Mouse (Mus musculus) kidney, adult 11 months (tissue): ENCODE measurements around the gene Lipi.
A peak's percentile ranks its signal among the peaks of the same experiment; 100 is the strongest.

Source experiments
- DNase-seq: peaks from one replicate; pipeline ENCODE4 v3.0.0; 2022

Lipi gene

DNA sequence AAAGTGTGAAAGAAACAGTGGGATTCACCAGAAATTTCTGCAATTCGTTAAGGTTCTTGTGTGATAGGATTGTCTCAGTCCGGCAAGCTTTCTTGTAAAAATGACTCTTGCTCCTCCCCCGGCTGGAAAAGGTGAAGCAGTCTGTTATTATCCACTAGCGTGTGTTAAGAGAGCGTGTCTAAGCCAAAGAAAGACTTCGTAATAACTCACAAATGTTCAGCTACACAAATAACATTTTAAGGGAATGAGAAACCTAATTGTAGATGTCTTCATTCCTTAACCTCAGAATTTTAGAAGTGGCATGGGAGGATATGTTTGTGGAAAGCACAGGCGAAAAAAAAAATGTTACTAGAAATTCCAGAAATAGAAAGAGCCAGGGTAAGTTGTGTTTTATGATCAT, at the start of gene Lipi:
Gene Lipi, minus strand, starts transcription at position 101 of the 400 bp plus-strand sequence.
- DNase-seq, result no peak

DNA sequence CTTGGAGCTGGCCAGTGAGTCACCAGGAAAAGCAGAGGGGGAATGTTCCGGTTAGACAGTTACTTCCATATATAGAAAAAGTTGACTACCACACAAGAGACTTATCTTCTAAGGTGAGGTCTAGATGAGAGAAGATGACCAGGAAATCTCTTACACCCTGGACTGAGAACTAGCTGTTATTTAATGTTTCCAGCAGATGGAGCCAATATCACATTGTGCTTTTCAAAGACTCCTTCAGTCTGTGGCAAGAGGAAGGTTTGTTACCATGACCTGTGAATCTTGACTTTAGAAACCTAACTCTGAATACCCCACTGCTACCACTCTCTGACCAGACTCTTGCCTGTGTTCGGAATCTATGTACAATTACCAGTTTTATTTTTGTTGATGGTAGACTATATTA, 42.0 kb upstream of the Lipi start:
- DNase-seq, result no peak

DNA sequence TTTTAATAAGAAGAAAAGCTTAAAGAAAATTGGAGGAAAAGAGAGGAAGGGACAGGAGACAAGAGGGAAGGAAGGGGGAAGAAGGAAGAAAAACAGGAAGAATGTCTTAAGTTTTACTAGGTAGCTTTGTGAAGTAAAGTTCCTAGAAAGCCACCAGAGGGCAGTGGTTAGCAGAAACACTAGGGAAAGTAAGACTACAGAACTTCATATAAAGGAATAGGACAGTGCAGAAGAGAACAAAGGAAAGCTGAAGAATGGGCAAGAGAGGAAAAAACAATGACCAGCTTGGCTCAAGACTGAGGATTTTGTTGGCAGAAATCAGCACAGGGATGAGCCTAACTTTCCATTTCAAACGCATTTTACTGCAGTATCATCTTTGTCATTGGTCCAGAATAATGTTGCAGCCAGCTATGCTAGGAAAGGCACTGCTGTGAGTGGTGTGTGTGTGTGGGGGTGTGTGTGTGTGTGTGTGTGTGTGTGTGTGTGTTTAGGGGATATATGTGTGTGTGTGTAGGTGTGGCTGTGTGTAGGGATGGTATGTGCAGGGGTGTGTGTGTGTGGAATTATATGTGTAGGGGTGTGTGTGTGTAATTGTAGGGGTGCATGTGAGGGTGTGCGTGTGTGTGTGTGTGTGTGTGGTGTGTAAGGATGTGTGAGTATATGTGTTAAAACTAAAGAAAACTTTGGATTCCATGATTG, 31.9 kb upstream of the Lipi start:
- no peak for DNase-seq

DNA sequence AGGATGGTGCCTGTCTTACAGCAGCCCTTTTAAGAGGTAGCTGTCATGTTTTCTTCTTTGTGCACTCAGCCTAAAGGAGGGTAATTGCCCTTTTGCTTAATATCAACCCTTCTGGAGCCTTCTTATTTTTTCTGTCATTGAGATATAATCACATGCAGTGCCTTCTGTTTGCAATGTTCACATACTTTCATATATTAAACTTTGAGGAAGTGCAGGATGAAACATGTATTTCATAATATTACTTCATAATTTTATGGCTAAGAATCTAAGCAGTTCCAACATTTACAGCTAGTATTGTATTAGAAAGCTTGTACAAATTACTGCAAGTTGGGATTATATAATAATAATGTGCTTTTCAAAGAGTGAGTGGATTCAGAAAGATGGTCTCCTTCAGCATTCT, 26.7 kb upstream of the Lipi start:
- DNase-seq, result no peak

DNA sequence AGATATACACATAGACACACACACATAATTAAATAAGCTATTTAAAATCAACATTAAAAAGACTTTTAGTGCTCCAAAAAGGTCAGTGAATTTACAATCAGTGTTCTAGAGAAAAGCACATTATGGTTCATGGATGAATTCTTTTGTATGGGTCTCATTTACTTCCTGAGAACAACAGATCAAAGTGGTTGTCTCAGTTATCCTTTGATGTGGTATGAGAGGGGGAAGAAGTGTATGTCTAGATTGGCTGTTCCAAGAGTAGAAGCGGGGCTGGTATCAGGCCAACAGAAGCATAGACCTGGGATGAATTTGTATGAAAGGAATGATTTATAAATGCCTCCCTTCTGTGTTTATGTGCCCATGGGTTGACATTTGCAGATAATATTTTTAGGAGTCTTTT, 20.6 kb upstream of the Lipi start:
- no peak for DNase-seq

DNA sequence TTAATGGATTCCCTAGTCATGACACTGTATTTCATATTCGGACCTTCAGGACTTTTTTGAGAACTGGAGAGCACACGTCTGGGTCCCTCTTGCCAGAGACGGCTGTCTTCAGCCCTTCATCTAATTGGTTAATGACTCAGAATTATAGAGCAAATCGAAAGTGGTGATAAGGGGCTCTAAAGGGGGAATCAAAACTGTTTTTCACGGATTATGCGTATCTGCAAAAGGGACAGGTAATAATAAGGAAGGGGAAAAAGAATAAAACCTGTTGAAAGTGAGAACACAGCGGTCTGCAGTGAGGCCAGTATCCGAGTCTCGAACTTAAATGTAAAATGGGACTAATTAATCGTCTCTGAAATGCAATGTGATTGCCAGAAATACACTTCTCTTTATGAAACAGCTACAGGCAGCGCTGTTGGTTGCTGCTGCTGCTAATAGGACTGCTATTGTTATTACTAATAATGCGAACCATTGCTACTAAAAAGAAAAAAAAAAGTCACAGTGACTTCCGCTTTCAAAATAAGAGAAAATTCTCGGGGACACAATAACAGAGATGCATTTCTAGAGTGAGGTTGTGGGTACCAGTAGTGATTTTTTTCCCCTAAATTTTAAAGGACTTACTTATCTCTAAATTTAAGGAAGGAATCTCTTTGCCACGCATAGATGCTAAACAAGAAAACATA, 7.8 kb upstream of the Lipi start:
- DNase-seq, result no peak

DNA sequence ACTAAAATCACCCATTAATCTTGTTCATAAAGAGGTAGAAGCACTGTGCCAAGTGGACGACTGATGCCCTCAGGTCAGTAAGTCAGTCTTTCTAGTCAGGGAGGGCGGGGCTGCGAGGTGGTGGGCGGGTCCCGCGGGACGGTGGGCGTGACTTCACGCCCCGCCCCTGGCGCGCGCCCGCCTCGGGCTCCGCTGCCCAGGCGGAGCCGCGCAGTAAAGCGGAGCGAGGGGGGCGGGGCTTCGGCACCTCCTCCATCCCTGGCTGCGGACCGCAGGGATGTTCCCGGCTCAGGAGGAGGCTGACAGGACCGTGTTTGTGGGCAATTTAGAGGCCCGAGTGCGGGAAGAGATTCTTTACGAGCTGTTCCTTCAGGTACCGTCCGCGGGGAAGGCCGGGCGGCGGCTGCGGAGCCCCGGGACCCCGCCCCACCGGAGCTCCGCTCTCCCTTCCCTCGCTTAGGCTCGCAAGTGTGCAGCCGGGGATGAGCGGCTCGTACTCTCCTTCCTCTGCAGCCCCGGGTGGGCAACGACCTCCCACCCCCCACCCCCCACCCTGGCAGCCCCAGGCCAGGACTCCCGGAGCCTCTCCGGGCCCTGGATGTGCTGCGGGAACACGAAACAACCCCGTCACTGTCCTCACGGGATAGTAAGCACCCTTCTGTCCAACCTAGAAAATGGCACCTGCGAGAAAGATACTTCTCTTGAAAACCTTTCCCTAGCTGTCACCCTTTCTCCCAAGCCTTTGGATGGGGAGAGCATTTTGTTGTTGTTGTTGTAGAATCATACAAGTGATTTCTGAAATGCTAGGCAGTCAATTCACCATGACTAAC, 7.0 kb upstream of the Lipi start, which contains the start of gene Rbm11:
Gene Rbm11, plus strand, starts transcription at position 174 of the 830 bp plus-strand sequence.
- DNase-seq, result peak; percentile 82

DNA sequence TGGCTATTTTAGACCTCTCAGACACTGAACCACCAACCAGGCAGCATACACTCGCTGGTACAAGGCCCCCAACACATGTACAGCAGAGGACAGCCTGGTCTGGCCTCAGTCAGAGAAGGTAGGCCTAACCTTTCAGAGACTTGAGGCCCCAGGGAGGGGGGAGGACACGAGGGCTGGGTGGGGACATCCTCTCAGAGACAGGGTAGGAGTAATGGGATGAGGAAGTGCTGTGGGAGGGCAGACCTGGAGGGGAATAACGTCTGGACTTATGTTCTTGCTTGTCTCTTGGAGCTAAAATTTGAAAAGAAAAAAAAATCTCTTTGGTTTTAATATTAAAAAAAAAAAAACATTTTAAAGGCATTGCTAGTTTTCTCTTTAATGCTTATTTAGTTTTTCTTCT, 605 bp upstream of the Lipi start:
- no peak for DNase-seq

DNA sequence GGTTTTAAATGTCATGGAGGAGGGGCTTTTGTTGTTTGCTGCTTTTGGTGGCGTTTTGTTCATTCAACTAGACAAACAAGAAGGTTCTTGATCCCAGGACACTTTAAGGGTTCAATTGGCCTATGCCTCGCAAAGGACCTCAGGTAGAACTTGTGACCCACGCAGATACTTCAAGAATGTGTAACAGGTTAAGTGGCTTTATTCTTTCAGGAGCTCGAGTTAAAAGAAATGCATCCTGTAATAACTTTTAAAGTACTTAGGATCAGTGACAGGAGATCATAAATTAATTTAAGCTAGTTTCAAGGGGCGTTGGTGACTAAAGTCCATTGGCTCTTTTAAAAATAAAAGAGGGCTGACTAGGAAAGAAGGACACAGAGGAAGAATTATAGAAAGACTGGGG, 3.6 kb downstream of the Lipi start:
- DNase-seq, result no peak

DNA sequence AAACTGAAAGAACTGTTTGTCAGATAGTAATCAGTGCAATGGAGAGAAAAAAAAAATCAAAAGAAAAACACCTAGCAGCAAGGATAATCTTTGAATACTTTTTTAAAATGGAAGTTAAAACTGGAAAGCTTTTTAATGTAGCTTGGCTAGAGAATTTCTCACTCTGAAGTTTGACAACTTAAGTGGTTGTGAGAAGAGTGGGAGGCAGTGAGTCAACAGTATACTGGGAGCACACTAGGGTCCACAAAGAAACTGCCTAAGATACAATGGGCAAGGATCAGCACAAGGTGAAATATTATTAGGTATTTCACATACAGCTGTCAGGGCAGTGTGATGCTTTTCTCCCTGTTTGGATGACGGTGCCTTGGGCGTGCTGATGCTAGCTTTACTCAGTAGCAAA, 23.0 kb downstream of the Lipi start:
- no peak for DNase-seq

DNA sequence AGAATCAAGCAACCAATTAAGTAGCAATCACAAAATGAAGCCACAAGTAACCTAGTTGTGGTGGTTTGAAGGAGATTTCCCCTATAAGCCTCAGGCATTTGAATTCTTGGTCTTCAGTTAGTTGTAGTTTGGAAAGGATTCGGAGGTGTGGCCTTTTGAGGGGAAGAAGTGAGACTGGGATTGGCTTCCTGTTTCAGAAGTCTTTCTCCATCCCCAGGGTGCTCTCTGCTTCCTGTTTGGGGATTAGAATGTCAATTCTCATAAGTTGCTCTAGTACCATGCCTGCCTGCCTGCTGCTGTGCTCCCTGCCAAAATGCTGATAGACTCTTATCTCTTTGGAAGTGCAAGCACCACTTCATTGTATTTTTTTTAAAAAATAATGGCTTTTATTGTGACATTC, 40.6 kb downstream of the Lipi start:
- DNase-seq, result no peak

DNA sequence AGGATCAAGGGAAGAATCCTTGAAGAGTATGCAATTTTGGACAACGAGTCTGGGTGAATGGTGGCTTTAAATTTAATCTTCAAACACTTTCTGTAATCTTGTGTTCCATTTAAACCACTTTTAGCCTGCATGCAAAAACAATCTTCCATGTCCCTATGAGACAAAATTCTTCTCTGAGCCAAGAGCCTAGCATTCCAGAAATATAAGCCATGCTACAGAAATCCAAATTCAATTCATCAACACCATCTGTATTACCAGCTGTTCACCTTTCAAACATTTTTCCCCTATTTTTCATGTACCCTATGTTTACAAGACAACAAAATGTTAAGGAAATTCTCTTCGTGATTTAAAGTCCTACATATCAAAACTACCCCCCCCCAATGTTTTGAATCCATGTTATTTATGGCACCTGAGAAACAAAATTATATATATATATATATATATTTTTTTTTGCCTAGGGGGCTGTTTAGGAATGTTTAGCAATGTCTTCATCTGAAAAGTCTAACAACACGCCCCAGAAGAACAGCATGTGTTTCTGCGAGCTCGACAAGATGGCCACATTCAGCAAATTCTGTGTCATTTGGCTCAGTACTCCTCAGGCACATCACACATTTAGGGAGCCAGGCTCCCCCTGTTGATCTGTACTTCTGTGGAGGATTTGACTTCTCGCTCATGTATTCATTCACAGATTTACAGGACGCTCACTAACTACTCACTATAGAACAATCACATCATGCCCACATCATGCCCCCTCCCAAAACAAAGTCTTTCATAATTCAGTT, 47.9 kb downstream of the Lipi start:
- DNase-seq, result no peak

DNA sequence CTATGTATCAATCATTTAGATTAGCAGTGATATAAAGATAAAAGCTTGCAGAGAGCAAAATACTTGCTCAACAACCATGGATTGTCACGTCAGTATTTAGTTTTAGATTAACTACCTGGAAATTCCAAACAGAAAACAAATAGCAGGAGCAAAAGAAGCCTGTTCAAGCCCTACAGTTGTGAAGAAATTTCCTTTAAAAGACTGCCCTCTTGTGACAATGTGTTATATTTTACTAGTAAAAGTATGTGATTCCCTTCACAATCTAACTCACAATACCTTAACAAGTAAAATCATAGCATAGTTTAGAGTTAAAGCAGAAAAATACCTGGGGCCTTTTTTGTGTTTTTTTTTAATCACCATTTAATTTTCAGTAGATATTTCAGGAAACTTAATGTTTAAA, 54.2 kb downstream of the Lipi start:
- no peak for DNase-seq

DNA sequence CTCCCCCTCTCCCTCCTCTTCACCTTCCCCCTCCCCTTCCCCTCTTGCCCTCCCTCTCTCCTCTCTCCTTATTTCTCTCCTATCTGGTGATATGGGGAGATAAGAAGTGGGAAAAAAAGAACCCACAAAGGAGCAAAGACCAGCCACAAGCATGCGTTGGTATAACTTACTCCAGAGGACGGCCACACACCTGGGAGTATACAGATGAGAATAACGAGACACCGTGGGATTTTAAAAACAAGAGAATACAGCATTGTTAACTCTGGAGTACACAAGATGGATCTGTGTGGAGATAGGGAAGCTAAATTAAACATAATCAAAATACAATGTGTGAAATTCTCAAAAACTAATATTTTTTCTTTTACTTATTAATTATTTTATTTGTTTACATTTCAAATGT, 89.3 kb downstream of the Lipi start:
- DNase-seq, result no peak
